Mouse (Mus musculus) splenic B cell, adult 2 months (primary cell): ENCODE results near the gene Kdm4a.
A peak's percentile ranks its signal among the peaks of the same experiment; 100 is the strongest.

Experiments used
- DNase-seq: peaks from one replicate; pipeline ENCODE4 v3.0.0-alpha.2; 2011; ENCODE audit warnings: low read depth, low spot score
- H3K27me3 ChIP-seq: 2 replicates; pipeline ENCODE4 v1.6.1; 2012; ENCODE audit warnings: mild to moderate bottlenecking, low read length, moderate library complexity, mixed read lengths; ENCODE audit not compliant: control insufficient read depth, poor library complexity, insufficient read depth, severe bottlenecking
- H3K36me3 ChIP-seq: 2 replicates; pipeline ENCODE4 v1.6.1; 2012; ENCODE audit warnings: mild to moderate bottlenecking, low read length, moderate library complexity, mixed read lengths; ENCODE audit not compliant: control insufficient read depth, poor library complexity, insufficient read depth, severe bottlenecking

The Kdm4a gene

GRCm38 (mm10) chr4:118180301-118181080 is 648 bp upstream of the Kdm4a start:
- Histone ChIP-seq H3K36me3 (peaks cover 7% of the 10 kb centered on the region), H3K27me3 (no peaks in the 10 kb centered on the region)
- DNase-seq: no peak

DNA sequence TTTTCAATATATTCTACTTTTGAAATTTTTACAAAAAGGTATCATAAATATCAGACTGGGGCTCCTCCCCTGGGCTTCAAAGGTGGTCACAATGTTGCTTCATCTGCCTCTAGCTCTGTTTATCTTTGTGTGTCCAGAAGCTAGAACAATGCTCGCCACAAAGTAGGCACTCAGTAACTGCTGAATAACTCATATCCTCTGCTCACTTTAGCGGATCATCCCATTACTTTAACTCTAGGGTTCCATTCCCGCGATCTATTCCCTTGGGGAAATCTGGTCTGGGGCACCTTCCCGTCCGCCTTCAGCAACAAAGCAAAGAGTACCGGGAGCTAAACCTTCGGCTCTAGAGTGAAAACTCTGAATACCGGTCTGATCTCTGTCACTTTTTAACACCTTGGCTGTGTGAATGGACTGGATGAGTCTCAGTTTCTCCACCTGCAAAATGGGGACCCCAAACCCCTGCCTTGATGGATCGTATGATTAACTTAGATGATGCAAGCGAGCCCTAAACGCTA is 834 bp downstream of the Kdm4a start:
- Histone ChIP-seq H3K36me3 (peaks cover 12% of the 10 kb centered on the region), H3K27me3 (no peaks in the 10 kb centered on the region)
- no peak for DNase-seq

- Histone ChIP-seq H3K36me3 (peaks cover 19% of the 10 kb centered on the region), H3K27me3 (no peaks in the 10 kb centered on the region)
- peak; percentile 63 for DNase-seq
Measured at GRCm38 (mm10) chr4:118172461-118172860, 7.4 kb downstream of the Kdm4a start.

DNA sequence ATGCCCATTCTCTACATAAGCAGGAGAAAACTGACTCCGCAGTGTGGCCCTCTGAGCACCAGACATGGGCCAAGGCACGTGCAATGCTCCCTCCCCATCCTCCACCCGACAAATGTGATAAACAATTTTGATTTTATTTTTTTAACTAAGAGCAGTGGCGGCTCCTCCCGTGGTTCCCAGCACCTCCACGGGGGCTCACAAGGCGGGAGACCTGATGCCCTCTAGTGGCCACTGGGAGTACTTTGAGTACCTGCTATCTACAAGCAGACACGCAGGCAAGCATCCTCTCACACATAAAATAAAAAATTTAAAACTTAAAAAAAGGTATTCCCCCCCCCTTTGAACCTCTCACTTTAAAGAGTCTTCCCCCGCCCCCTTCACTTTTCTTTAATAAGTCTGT is 8.8 kb downstream of the Kdm4a start:
- Histone ChIP-seq H3K36me3 (peaks cover 20% of the 10 kb centered on the region), H3K27me3 (no peaks in the 10 kb centered on the region)
- peak; percentile 58 for DNase-seq

GRCm38 (mm10) chr4:118162123-118162522 is 17.7 kb downstream of the Kdm4a start:
- H3K27me3 ChIP-seq: no peaks in the 10 kb centered on the region
- DNase-seq: no peak
- H3K36me3 ChIP-seq: peaks cover 23% of the 10 kb centered on the region

- peaks cover 8% of the 10 kb centered on the region; the same call in 1 of the 2 replicates for H3K36me3 ChIP-seq
- H3K27me3 ChIP-seq: no peaks in the 10 kb centered on the region
- no peak for DNase-seq
Measured at GRCm38 (mm10) chr4:118157666-118158065, 22.2 kb downstream of the Kdm4a start.

DNA sequence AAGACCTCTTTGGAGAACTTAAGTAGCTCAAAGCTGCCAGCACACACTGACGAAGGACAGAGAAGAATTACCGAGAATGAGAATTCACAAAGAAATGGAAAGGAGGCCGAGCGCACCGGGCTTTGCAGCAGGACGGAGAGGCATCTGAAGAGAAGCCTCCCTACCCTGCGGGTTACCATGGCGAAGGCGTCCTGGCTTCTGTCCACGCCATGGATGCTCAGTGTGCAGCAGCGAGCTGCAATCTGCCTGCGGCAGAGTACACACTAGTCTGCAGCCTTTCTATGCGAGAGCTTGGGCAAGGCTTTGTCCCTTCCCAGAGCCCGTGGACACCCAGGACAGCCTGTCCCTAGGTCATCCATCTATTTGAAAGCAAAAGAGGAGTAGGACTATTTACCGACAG is 23.3 kb downstream of the Kdm4a start:
- DNase-seq: no peak
- Histone ChIP-seq H3K27me3 (no peaks in the 10 kb centered on the region), H3K36me3 (peaks cover 8% of the 10 kb centered on the region; the same call in 1 of the 2 replicates)

GRCm38 (mm10) chr4:118154889-118155288 is 25.0 kb downstream of the Kdm4a start:
- DNase-seq: no peak
- Histone ChIP-seq H3K27me3 (no peaks in the 10 kb centered on the region), H3K36me3 (0 out of 2 replicates have a peak, but pooled peaks cover 2% of the 10 kb centered on the region)

GRCm38 (mm10) chr4:118152020-118152785 is 27.6 kb downstream of the Kdm4a start:
- Histone ChIP-seq H3K36me3 (no peaks in the 10 kb centered on the region; the same call in 1 of the 2 replicates), H3K27me3 (no peaks in the 10 kb centered on the region)
- peak; percentile 60 for DNase-seq

GRCm38 (mm10) chr4:118150804-118151203 is 29.0 kb downstream of the Kdm4a start:
- Histone ChIP-seq H3K36me3 (peaks cover 3% of the 10 kb centered on the region), H3K27me3 (no peaks in the 10 kb centered on the region)
- DNase-seq: no peak

DNA sequence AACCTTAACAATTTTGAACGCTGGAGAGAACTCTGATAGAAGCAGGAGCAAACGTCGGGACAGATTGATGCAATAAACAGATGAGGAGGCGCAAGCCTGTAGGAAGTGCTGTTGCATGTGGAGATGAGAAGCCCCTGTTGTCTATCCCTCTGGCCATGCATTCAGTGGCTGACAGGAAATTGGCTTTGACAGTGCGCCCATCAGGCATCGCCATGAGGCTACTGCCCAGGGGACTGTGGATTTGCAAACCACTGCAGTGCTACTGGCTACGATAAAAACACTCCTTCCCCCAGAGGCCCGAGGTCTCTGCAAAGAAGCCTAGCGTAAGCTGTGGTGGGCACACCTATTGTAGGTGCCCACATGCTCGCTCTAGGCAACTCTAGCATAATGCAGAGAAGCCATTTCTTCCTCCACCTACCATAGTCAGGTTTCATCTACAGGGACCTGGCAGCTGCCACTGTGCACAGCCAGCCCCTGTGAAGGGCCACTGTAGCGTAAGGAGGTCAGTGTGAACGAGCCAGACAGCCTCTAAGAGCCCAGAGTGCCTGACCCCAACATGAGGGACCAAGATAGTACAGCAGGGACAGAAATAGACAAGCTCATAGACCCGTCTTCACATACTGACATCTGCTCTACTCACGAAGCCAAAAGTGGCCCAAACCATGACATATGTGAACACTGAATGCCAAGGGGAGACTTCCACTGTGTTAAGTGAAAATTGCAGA is 29.7 kb downstream of the Kdm4a start:
- H3K36me3 ChIP-seq: peaks cover 3% of the 10 kb centered on the region

DNA sequence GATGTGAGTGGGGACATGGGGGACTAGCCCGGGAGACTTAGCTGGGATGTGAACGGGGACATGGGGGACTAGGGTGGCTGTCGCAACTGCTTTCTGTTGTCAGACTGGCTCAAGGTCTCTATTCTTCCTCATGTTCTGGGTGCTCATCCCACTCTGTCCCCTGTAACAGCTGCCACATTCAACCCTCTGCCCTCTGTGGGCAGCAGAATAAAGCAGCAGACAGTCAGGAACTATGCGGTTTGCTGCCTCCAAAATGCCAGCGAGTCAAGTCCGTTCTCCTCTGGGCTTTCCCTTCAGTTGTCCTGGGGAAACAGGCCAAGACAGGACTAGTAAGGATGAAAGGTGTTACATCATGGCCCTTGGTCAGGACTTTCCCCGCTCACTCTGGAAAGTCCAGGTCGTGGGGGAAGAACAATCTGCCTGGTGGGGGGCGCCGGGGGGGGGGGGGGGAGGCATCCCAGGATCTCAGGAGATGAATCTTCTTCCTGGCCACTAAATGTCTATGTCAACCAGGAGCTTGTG is 30.7 kb downstream of the Kdm4a start:
- Histone ChIP-seq H3K36me3 (peaks cover 3% of the 10 kb centered on the region), H3K27me3 (no peaks in the 10 kb centered on the region)
- DNase-seq: no peak

More for the DNA sequence above, 29.7 kb downstream of the Kdm4a start:
- DNase-seq: no peak
- no peaks in the 10 kb centered on the region for H3K27me3 ChIP-seq

DNA sequence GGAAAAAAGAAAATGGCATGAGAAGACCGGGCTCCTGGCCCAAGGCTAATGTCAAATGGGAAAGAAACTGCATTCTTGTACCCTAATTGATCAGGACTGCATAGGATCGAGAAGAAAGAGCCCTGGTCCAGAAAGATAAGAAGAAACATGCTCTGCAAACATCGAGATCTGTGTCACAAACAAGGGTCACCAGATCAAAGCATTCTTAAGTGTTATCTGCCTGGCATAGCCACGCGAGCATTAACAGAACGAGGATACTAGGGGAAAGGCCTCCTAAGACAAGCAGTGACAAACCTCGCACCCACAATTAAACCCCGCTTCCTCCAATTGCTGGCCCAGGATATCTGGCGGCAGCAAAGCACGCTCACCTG is 31.5 kb downstream of the Kdm4a start:
- H3K27me3 ChIP-seq: no peaks in the 10 kb centered on the region
- DNase-seq: no peak

GRCm38 (mm10) chr4:118147547-118148316 is 32.1 kb downstream of the Kdm4a start:
- Histone ChIP-seq H3K27me3 (no peaks in the 10 kb centered on the region), H3K36me3 (peaks cover 6% of the 10 kb centered on the region)
- DNase-seq: no peak

More for the DNA sequence above, 31.5 kb downstream of the Kdm4a start:
- H3K36me3 ChIP-seq: peaks cover 4% of the 10 kb centered on the region
